ENCODE assay signal across 18 mouse cellular contexts in genomic region chr9:95353829-95354391, GRCm38 (mm10).
"Had no signal": no experiment of that assay in that cellular context is flagged by ENCODE, and none has a peak within 500 bp of the region (broad histone marks: within the 10 kb centered on the region; RNA-seq: fewer than 3 reads in every experiment).

No protein-coding gene starts in this region.

- H3K9ac ChIP-seq: intestine, embryonic 15.5 days; kidney, embryonic 15.5 days; liver, embryonic 15.5 days; lung, embryonic 14.5 days; neural tube, embryonic 12.5 days; stomach, embryonic 15.5 days had no signal

- DNase-seq: kidney, adult 18-20 months; lung, embryonic 14.5 days; lung, postnatal 10 days; lung, postnatal 4 days; midbrain, embryonic 14.5 days; right cerebral cortex, postnatal 4 days; spleen, adult 18-20 months; thymus, postnatal 36 days had no signal

- ATAC-seq: intestine, embryonic 15.5 days had no signal

- H3K4me1 ChIP-seq: intestine, embryonic 15.5 days; kidney, embryonic 15.5 days; limb, embryonic 10.5 days; liver, embryonic 15.5 days; midbrain, embryonic 10.5 days; neural tube, embryonic 12.5 days; stomach, embryonic 15.5 days had no signal

- H3K4me3 ChIP-seq: intestine, embryonic 15.5 days; kidney, embryonic 15.5 days; layer of hippocampus, adult 2 months; limb, embryonic 10.5 days; liver, embryonic 15.5 days; midbrain, embryonic 10.5 days; myocyte; neural tube, embryonic 12.5 days; stomach, embryonic 15.5 days had no signal

- H3K36me3 ChIP-seq: intestine, embryonic 15.5 days; kidney, embryonic 15.5 days; limb, embryonic 10.5 days; liver, embryonic 15.5 days; midbrain, embryonic 10.5 days; neural tube, embryonic 12.5 days; stomach, embryonic 15.5 days had no signal

- H3K9me3 ChIP-seq: intestine, embryonic 15.5 days; kidney, embryonic 15.5 days; limb, embryonic 10.5 days; liver, embryonic 15.5 days; midbrain, embryonic 10.5 days; neural tube, embryonic 12.5 days; stomach, embryonic 15.5 days had no signal

- H3K27me3 ChIP-seq: intestine, embryonic 15.5 days; kidney, embryonic 15.5 days; liver, embryonic 15.5 days; neural tube, embryonic 12.5 days; stomach, embryonic 15.5 days had no signal

- H3K4me2 ChIP-seq: intestine, embryonic 15.5 days; kidney, embryonic 15.5 days; liver, embryonic 11.5 days; liver, embryonic 15.5 days; lung, embryonic 14.5 days; neural tube, embryonic 12.5 days; stomach, embryonic 15.5 days had no signal

- H3K27ac ChIP-seq: intestine, embryonic 15.5 days; kidney, embryonic 15.5 days; layer of hippocampus, adult 2 months; limb, embryonic 10.5 days; liver, embryonic 15.5 days; midbrain, embryonic 10.5 days; neural tube, embryonic 12.5 days; stomach, embryonic 15.5 days had no signal
